Mouse (Mus musculus): ENCODE results near the gene Stra8. TPM values are rescaled to one million over a fixed set of nuclear protein-coding genes. Genes with fewer than 3 reads are reported as not detected.

Gene Stra8
- polyA plus RNA-seq, 1 experiment from 2014 or later, result 0.10 TPM

GRCm38 (mm10) chr6:34910371-34911219 is 9.4 kb upstream of the Stra8 start, which contains the start of gene Wdr91:
Gene Wdr91 (minus strand): TSS chr6:34910876.
- Histone ChIP-seq H3K4me1 (ENCODE audit: insufficient read depth, low read depth, low read length) (peaks cover 12% of the 10 kb centered on the region; the same call in 1 of the 2 replicates), H3K4me2 (replicated peaks; ENCODE audit: low read depth, low read length) (peak within 1 kb of the TSS; percentile 72), H3K27ac (ENCODE audit: low read length) (peak within 1 kb of the TSS; percentile 89), H3K9ac (replicated peaks; ENCODE audit: low read depth) (peak within 1 kb of the TSS; percentile 52), H3K27me3 (replicated peaks; ENCODE audit: insufficient read depth, low read length) (no peaks in the 10 kb centered on the region), H3K36me3 (ENCODE audit: insufficient read depth, low read length) (peaks cover under 1% of the 10 kb centered on the region; the same call in 1 of the 2 replicates), H3K9me3 (ENCODE audit: low read length) (no peaks in the 10 kb centered on the region), H3K4me3 (ENCODE audit: low read depth, low read length) (peak within 1 kb of the TSS; percentile 79)
- WGBS, result under 1% methylated on average over 49 of the region's 64 CpGs
- peak; percentile 96 for ATAC-seq
- TF ChIP-seq EP300 (IDR thresholded peaks at IDR 0.05), result no peak
- peak; percentile 49; the same call in 1 of the 2 replicates for TF ChIP-seq CTCF (IDR thresholded peaks at IDR 0.05)
- peak; percentile 95 for DNase-seq (ENCODE audit: low spot score)

GRCm38 (mm10) chr6:34913341-34914040 is 6.5 kb upstream of the Stra8 start:
- Histone ChIP-seq H3K4me1 (ENCODE audit: insufficient read depth, low read depth, low read length) (peaks cover 8% of the 10 kb centered on the region; the same call in 1 of the 2 replicates), H3K36me3 (ENCODE audit: insufficient read depth, low read length) (no peaks in the 10 kb centered on the region), H3K9ac (replicated peaks; ENCODE audit: low read depth) (no peak overlapping the region), H3K27ac (ENCODE audit: low read length) (no peak overlapping the region), H3K4me2 (replicated peaks; ENCODE audit: low read depth, low read length) (no peak overlapping the region), H3K27me3 (replicated peaks; ENCODE audit: insufficient read depth, low read length) (no peaks in the 10 kb centered on the region), H3K9me3 (ENCODE audit: low read length) (no peaks in the 10 kb centered on the region), H3K4me3 (ENCODE audit: low read depth, low read length) (no peak overlapping the region)
- WGBS, result 87% methylated on average over 13 of the region's 13 CpGs
- ATAC-seq (no peak), DNase-seq (ENCODE audit: low spot score) (no peak)
- TF ChIP-seq CTCF (IDR thresholded peaks at IDR 0.05) (no peak), EP300 (IDR thresholded peaks at IDR 0.05) (no peak)

GRCm38 (mm10) chr6:34914462-34914861 is 5.5 kb upstream of the Stra8 start:
- no peaks in the 10 kb centered on the region for H3K36me3 ChIP-seq (ENCODE audit: insufficient read depth, low read length)
- no peak overlapping the region for H3K4me3 ChIP-seq (ENCODE audit: low read depth, low read length)
- ATAC-seq (no peak), DNase-seq (ENCODE audit: low spot score) (no peak)
- H3K27ac ChIP-seq (ENCODE audit: low read length), result no peak overlapping the region
- no peaks in the 10 kb centered on the region for H3K9me3 ChIP-seq (ENCODE audit: low read length)
- H3K27me3 ChIP-seq (replicated peaks; ENCODE audit: insufficient read depth, low read length), result no peaks in the 10 kb centered on the region
- no peak overlapping the region for H3K9ac ChIP-seq (replicated peaks; ENCODE audit: low read depth)
- no peak for TF ChIP-seq CTCF (IDR thresholded peaks at IDR 0.05)
- no peak for TF ChIP-seq EP300 (IDR thresholded peaks at IDR 0.05)
- WGBS, result 80% methylated on average over 3 of the region's 3 CpGs
- H3K4me2 ChIP-seq (replicated peaks; ENCODE audit: low read depth, low read length), result no peak overlapping the region
- peaks cover 8% of the 10 kb centered on the region; the same call in 1 of the 2 replicates for H3K4me1 ChIP-seq (ENCODE audit: insufficient read depth, low read depth, low read length)

GRCm38 (mm10) chr6:34919146-34919545 is 817 bp upstream of the Stra8 start:
- H3K27ac ChIP-seq (ENCODE audit: low read length), result no peak overlapping the region
- no peaks in the 10 kb centered on the region for H3K36me3 ChIP-seq (ENCODE audit: insufficient read depth, low read length)
- no peak overlapping the region for H3K4me2 ChIP-seq (replicated peaks; ENCODE audit: low read depth, low read length)
- WGBS, result 79% methylated on average over 7 of the region's 7 CpGs
- DNase-seq (ENCODE audit: low spot score) (no peak), ATAC-seq (no peak)
- TF ChIP-seq EP300 (IDR thresholded peaks at IDR 0.05) (no peak), CTCF (IDR thresholded peaks at IDR 0.05) (no peak)
- H3K4me1 ChIP-seq (ENCODE audit: insufficient read depth, low read depth, low read length), result no peaks in the 10 kb centered on the region
- no peak overlapping the region for H3K9ac ChIP-seq (replicated peaks; ENCODE audit: low read depth)
- H3K4me3 ChIP-seq (ENCODE audit: low read depth, low read length), result no peak overlapping the region
- H3K9me3 ChIP-seq (ENCODE audit: low read length), result no peaks in the 10 kb centered on the region
- no peaks in the 10 kb centered on the region for H3K27me3 ChIP-seq (replicated peaks; ENCODE audit: insufficient read depth, low read length)

- Histone ChIP-seq H3K36me3 (ENCODE audit: insufficient read depth, low read length) (no peaks in the 10 kb centered on the region), H3K4me3 (ENCODE audit: low read depth, low read length) (no peak overlapping the region), H3K4me1 (ENCODE audit: insufficient read depth, low read depth, low read length) (no peaks in the 10 kb centered on the region), H3K4me2 (replicated peaks; ENCODE audit: low read depth, low read length) (no peak overlapping the region), H3K9ac (replicated peaks; ENCODE audit: low read depth) (no peak overlapping the region), H3K27ac (ENCODE audit: low read length) (no peak overlapping the region), H3K27me3 (replicated peaks; ENCODE audit: insufficient read depth, low read length) (no peaks in the 10 kb centered on the region), H3K9me3 (ENCODE audit: low read length) (no peaks in the 10 kb centered on the region)
- DNase-seq (ENCODE audit: low spot score) (no peak), ATAC-seq (no peak)
- no peak for TF ChIP-seq EP300 (IDR thresholded peaks at IDR 0.05)
- TF ChIP-seq CTCF (IDR thresholded peaks at IDR 0.05), result no peak
- WGBS, result 87% methylated on average over 12 of the region's 12 CpGs
These were observed 668 bp downstream of the Stra8 start for GRCm38 (mm10) chr6:34920631-34921030.

GRCm38 (mm10) chr6:34921941-34922340 is 2.0 kb downstream of the Stra8 start:
- TF ChIP-seq EP300 (IDR thresholded peaks at IDR 0.05), result no peak
- peak; percentile 96 for TF ChIP-seq CTCF (IDR thresholded peaks at IDR 0.05)
- DNase-seq (ENCODE audit: low spot score) (peak; percentile 82), ATAC-seq (peak; percentile 84)
- Histone ChIP-seq H3K36me3 (ENCODE audit: insufficient read depth, low read length) (no peaks in the 10 kb centered on the region), H3K4me1 (ENCODE audit: insufficient read depth, low read depth, low read length) (no peaks in the 10 kb centered on the region), H3K9ac (replicated peaks; ENCODE audit: low read depth) (no peak overlapping the region), H3K4me3 (ENCODE audit: low read depth, low read length) (no peak overlapping the region), H3K9me3 (ENCODE audit: low read length) (no peaks in the 10 kb centered on the region), H3K27me3 (replicated peaks; ENCODE audit: insufficient read depth, low read length) (no peaks in the 10 kb centered on the region), H3K4me2 (replicated peaks; ENCODE audit: low read depth, low read length) (no peak overlapping the region), H3K27ac (ENCODE audit: low read length) (no peak overlapping the region)
- WGBS, result 49% methylated on average over 9 of the region's 14 CpGs

All from lung, postnatal 0 days (tissue).